Mouse (Mus musculus) cortical plate, adult 2 months (tissue): ENCODE measurements around the gene Msh5. TPM values are rescaled to one million over a fixed set of nuclear protein-coding genes. Genes with fewer than 3 reads are reported as not detected.
A peak's percentile ranks its signal among the peaks of the same experiment; 100 is the strongest.

Experiments
- H3K27ac ChIP-seq: fragments of 200-500 bp; 2 replicates; pipeline ENCODE4 v1.5.1; 2012; ENCODE audit warnings: low read length, control low read depth, inconsistent platforms; ENCODE audit not compliant: insufficient read depth
- H3K4me1 ChIP-seq: fragments of 200-500 bp; 2 replicates; pipeline ENCODE4 v1.6.1; 2011; ENCODE audit warnings: low read length; ENCODE audit not compliant: control insufficient read depth, insufficient read depth
- H3K4me3 ChIP-seq: fragments of 200-500 bp; 2 replicates; pipeline ENCODE4 v1.5.1; 2011; ENCODE audit warnings: mild to moderate bottlenecking, low read length, control low read depth; ENCODE audit not compliant: insufficient read depth
- CTCF ChIP-seq: fragments of 200-500 bp; IDR thresholded peaks from 2 replicates; pipeline ENCODE4 v1.5.1; 2011; ENCODE audit warnings: mild to moderate bottlenecking, control low read depth, low read length; ENCODE audit not compliant: insufficient read depth; ENCODE audit errors: extremely low read depth
- POLR2A ChIP-seq: fragments of 200-500 bp; IDR thresholded peaks from 2 replicates; pipeline ENCODE4 v1.6.1; 2011; ENCODE audit warnings: mild to moderate bottlenecking, low read length, control low read depth; ENCODE audit not compliant: insufficient read depth; ENCODE audit errors: extremely low read depth
- polyA plus RNA-seq: library from polyadenylated mRNA; depleted of rRNA; stranded (reverse); fragments of >200 nt; gene quantifications from 2 replicates; pipeline ENCODE4 v1.2.3, GENCODE M21; 2012

Gene Msh5
- polyA plus RNA-seq, 1 experiment = 0.58 TPM

GRCm38 (mm10) chr17:35060071-35060470 lies 13.5 kb upstream of the Msh5 start:
- TF ChIP-seq CTCF (no peak), POLR2A (no peak)
- Histone ChIP-seq H3K4me1 (no peaks in the 10 kb centered on the region), H3K27ac (no peak overlapping the region), H3K4me3 (peak overlapping the region; percentile 86; the same call in 1 of the 2 replicates)

- TF ChIP-seq CTCF (0 out of 2 replicates have a peak, but pooled peaks have one; percentile 16), POLR2A (no peak)
- Histone ChIP-seq H3K4me1 (no peaks in the 10 kb centered on the region), H3K4me3 (peak within 1 kb of the TSS; percentile 86), H3K27ac (no peak within 1 kb of the TSS)
Observed at GRCm38 (mm10) chr17:35058911-35059892, 12.7 kb upstream of the Msh5 start, which contains the start of gene Ddah2. Gene Ddah2 (plus strand): TSS chr17:35059035.

GRCm38 (mm10) chr17:35058316-35058715 lies 11.8 kb upstream of the Msh5 start:
- Histone ChIP-seq H3K27ac (no peak overlapping the region), H3K4me3 (peak overlapping the region; percentile 86; the same call in 1 of the 2 replicates), H3K4me1 (no peaks in the 10 kb centered on the region)
- TF ChIP-seq POLR2A = no peak
- TF ChIP-seq CTCF = no peak

- Histone ChIP-seq H3K27ac (no peak overlapping the region), H3K4me1 (no peaks in the 10 kb centered on the region), H3K4me3 (no peak overlapping the region)
- TF ChIP-seq CTCF = no peak
- no peak for TF ChIP-seq POLR2A
Observed at GRCm38 (mm10) chr17:35057090-35057489, 10.5 kb upstream of the Msh5 start.

- no peak overlapping the region for H3K4me3 ChIP-seq
- TF ChIP-seq POLR2A (no peak), CTCF (no peak)
- H3K4me1 ChIP-seq = no peaks in the 10 kb centered on the region
- no peak overlapping the region for H3K27ac ChIP-seq
Observed at GRCm38 (mm10) chr17:35055691-35056495, 9.3 kb upstream of the Msh5 start.

GRCm38 (mm10) chr17:35052271-35052798 lies 5.8 kb upstream of the Msh5 start:
- H3K4me1 ChIP-seq = no peaks in the 10 kb centered on the region
- TF ChIP-seq POLR2A = no peak
- no peak for TF ChIP-seq CTCF
- H3K4me3 ChIP-seq = no peak overlapping the region
- H3K27ac ChIP-seq = no peak overlapping the region

GRCm38 (mm10) chr17:35051156-35052086 lies 4.9 kb upstream of the Msh5 start:
- H3K4me1 ChIP-seq = no peaks in the 10 kb centered on the region
- TF ChIP-seq POLR2A (peak; percentile 43; the same call in 1 of the 2 replicates), CTCF (no peak)
- peak overlapping the region; percentile 27 for H3K4me3 ChIP-seq
- H3K27ac ChIP-seq = peak overlapping the region; percentile 60

- TF ChIP-seq CTCF = no peak
- 0 out of 2 replicates have a peak, but pooled peaks have one; percentile 7 for TF ChIP-seq POLR2A
- Histone ChIP-seq H3K4me3 (peak overlapping the region; percentile 27), H3K4me1 (no peaks in the 10 kb centered on the region)
Observed at GRCm38 (mm10) chr17:35050126-35050750, 3.7 kb upstream of the Msh5 start.

More at GRCm38 (mm10) chr17:35050126-35050750, 3.7 kb upstream of the Msh5 start:
- H3K27ac ChIP-seq = peak overlapping the region; percentile 33
